Mouse (Mus musculus): ENCODE measurements around the gene Pbxip1. TPM values are rescaled to one million over a fixed set of nuclear protein-coding genes. Genes with fewer than 3 reads are reported as not detected.

The Pbxip1 gene
- 15.6 and 17.0 TPM in 2 replicates for polyA plus RNA-seq (2015; fragmentation: Nextera tagmentation; extraction: Ambion mirVana)

DNA sequence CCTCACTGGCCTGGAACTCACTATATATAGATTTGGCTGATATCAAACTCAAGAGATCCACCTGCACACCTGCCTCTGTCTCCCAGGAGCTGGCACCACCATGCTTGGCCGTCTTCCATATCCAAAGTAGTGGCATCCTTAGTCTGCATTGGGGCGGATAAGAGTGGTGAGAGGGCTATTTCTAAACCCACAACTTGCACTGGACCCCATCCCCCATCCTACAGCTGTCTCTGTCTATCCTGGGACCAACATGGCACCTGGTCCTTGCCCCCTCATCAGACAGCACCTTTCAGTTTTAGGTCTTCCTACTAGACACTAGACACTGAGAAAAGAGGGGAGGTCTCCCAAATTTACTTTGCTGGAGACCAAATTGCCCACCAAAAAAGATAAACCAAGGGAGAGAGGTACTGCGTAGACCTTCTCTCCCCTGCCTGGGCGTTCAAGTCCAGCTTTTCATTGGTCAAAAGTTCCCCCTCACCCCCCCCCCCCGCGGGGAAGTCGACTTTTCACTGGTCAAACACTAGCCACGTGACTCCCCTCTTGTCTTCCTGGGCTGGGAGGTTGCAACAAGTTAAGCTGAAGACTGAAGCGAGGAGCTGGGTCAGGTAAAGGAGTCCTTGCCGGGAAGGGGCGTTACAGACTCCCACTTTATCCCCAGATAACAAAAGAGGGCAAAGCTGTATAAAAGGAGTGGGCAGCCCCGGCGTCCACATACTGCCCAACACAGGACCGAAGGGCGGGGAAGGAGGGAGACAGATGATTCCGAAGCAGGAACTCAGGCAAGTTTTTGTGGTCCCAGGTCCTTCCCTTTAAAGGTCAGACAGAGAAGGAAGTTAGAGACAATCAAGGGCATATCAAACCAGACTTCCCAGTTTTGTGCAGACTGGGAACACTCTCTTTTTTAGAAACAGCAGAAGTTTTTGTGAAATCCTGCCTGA, at the start of gene Pbxip1:
Gene Pbxip1 (plus strand): TSS at position 531 of the 938 bp plus-strand sequence.
- no peaks in the 10 kb centered on the region for H3K27me3 ChIP-seq
- peak within 1 kb of the TSS; percentile 36 for H3K4me3 ChIP-seq
- peak within 1 kb of the TSS; percentile 62 for H3K9ac ChIP-seq
- ATAC-seq (ENCODE audit: low read depth) = peak; percentile 66
- H3K4me1 ChIP-seq (replicated peaks) = peaks cover 37% of the 10 kb centered on the region
- H3K9me3 ChIP-seq = no peaks in the 10 kb centered on the region
- peak within 1 kb of the TSS; percentile 47 for H3K4me2 ChIP-seq
- 5% methylated on average over 16 of the region's 16 CpGs for WGBS
- H3K27ac ChIP-seq (replicated peaks) = no peak within 1 kb of the TSS; the same call in 1 of the 2 replicates
- H3K36me3 ChIP-seq = peaks cover 27% of the 10 kb centered on the region

DNA sequence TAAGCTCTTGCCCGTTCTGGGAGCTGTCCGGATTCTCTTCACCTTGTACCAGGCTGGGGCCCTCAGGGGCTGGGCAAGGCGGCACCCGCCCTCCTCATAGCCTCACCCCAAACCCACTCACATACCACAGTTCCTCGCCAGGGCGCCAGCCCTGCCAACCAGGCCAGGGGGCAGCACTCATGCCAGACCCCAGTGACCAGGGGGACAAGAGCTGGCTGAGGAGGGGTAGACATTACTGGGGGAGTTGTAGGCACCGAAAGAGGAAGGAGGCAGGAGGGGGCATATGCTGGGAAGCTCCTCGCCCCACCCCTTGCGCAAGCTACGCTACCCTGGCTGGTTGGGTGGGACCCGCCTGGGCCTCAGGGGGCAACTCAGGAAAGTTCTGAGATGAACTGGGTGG, 48.9 kb upstream of the Pbxip1 start:
- 85% methylated on average over 11 of the region's 11 CpGs for WGBS

DNA sequence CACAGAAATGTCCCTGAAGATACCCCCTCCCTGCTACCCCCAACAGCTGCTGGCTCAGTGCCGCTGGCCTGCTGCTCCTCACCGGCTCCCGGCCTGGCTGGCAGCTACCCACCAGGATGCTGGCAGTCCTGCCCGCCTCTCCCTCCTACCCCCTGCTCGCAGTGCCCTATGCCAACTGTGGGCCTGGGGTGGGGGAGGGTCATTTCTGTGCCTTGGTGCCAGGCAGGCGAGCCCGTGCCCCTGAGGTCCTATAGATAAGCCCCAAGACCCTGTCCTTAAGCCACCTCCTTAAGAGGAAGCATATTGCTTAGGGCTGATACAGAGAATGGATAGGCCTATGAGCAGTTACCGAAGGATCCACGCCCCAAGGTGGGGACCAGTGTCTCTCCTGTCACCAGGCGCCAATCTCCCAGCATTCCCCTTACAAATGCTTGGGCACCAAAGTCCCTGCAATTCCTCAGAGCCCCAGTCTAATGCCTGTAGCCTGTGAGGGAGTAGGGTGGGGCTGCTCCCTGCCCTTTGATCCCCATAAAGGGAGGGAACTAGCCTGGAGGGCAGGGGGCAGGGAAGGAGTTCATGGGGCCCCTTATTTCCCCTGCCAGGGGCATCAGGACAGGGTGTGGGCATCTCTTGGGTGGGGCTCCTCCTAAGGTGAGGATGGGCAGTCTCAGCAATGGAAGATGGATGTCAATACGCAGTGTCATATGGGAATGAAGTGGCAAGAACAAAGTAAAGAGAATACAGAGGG, 48.2 kb upstream of the Pbxip1 start:
- no peaks in the 10 kb centered on the region for H3K36me3 ChIP-seq
- peaks cover 16% of the 10 kb centered on the region for H3K27me3 ChIP-seq
- no peak overlapping the region for H3K9ac ChIP-seq
- 66% methylated on average over 11 of the region's 11 CpGs for whole genome bisulfite sequencing
- H3K9me3 ChIP-seq = no peaks in the 10 kb centered on the region
- no peak overlapping the region for H3K4me2 ChIP-seq
- H3K4me3 ChIP-seq = no peak overlapping the region
- H3K27ac ChIP-seq (replicated peaks) = no peak overlapping the region
- ATAC-seq (ENCODE audit: low read depth) = no peak
- peaks cover 36% of the 10 kb centered on the region for H3K4me1 ChIP-seq (replicated peaks)

More for the DNA sequence above, 48.9 kb upstream of the Pbxip1 start:
- Histone ChIP-seq H3K4me3 (no peak overlapping the region), H3K36me3 (no peaks in the 10 kb centered on the region), H3K27ac (replicated peaks) (no peak overlapping the region), H3K4me2 (no peak overlapping the region), H3K27me3 (peaks cover 12% of the 10 kb centered on the region), H3K9me3 (no peaks in the 10 kb centered on the region), H3K9ac (no peak overlapping the region), H3K4me1 (replicated peaks) (peaks cover 30% of the 10 kb centered on the region)
- no peak for ATAC-seq (ENCODE audit: low read depth)

DNA sequence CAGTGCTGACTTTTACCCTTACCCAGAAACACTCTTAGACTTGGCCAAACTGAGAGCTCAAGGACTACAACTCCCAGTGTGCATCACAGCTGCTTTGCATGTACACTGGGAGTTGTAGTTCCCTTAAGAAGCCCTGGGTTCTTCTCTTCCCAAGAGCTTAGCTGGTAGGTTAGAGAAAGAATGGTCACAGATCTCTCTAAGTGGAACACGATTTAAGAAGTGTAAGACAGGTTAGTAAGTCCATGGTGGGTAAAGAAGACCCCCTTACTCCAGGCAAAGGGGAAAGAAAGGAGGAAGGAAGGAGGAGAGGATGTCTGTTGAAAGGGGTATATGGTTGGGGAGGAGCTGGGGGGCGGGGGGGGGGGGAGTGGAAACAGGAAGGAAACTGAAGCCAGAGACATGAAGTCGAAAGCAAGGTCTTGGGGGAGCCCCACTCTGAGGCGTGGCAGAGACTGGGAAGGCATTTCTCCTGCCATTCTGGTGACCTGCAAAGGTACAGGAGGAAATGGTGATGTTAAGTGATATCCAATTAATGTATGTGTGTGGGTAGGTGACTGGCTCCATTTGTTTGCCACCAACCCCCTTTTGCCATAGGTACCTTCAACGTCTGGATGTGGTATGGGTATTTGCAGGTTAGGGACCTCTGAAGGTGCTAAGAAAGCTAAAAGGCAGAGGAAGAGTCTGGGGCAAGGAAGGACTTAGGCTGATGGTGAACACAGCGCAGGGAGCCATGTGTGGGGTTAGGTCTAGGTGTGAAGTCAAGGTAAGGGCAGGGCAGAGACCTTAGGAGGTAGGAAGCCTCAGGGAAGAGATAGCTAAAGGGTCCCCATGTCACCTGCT, 47.4 kb upstream of the Pbxip1 start:
- ATAC-seq (ENCODE audit: low read depth) = no peak
- H3K27me3 ChIP-seq = peaks cover 16% of the 10 kb centered on the region
- no peaks in the 10 kb centered on the region for H3K36me3 ChIP-seq
- no peak overlapping the region for H3K27ac ChIP-seq (replicated peaks)
- no peak overlapping the region for H3K4me2 ChIP-seq
- H3K9ac ChIP-seq = no peak overlapping the region
- no peaks in the 10 kb centered on the region for H3K9me3 ChIP-seq
- H3K4me3 ChIP-seq = no peak overlapping the region
- 62% methylated on average over 5 of the region's 6 CpGs for WGBS
- H3K4me1 ChIP-seq (replicated peaks) = peaks cover 44% of the 10 kb centered on the region

DNA sequence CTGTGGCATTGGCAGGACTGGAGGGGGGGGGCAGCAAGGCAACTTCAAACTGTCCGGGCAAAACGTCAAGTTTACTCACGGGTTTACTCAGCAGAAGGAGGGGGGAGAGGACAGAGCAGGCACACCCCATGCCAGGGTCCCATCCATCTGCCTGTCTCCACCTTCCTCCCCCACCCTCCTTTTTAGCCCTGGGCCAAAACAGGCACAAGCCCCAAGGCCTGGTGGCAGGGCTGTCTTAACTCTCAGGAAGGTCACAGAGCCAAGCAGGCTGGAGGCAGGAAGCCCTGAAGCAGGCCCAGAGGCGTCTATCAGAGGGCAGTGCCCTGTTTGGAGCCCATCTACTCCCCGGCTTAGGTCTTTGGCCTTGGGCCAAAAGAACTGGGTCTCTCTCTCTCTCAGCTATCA, 46.4 kb upstream of the Pbxip1 start:
- Histone ChIP-seq H3K27me3 (peaks cover 24% of the 10 kb centered on the region), H3K4me2 (no peak overlapping the region), H3K9me3 (no peaks in the 10 kb centered on the region), H3K36me3 (no peaks in the 10 kb centered on the region), H3K27ac (replicated peaks) (no peak overlapping the region), H3K4me3 (no peak overlapping the region), H3K9ac (no peak overlapping the region), H3K4me1 (replicated peaks) (peaks cover 54% of the 10 kb centered on the region)
- no peak for ATAC-seq (ENCODE audit: low read depth)
- WGBS = 51% methylated on average over 5 of the region's 5 CpGs

DNA sequence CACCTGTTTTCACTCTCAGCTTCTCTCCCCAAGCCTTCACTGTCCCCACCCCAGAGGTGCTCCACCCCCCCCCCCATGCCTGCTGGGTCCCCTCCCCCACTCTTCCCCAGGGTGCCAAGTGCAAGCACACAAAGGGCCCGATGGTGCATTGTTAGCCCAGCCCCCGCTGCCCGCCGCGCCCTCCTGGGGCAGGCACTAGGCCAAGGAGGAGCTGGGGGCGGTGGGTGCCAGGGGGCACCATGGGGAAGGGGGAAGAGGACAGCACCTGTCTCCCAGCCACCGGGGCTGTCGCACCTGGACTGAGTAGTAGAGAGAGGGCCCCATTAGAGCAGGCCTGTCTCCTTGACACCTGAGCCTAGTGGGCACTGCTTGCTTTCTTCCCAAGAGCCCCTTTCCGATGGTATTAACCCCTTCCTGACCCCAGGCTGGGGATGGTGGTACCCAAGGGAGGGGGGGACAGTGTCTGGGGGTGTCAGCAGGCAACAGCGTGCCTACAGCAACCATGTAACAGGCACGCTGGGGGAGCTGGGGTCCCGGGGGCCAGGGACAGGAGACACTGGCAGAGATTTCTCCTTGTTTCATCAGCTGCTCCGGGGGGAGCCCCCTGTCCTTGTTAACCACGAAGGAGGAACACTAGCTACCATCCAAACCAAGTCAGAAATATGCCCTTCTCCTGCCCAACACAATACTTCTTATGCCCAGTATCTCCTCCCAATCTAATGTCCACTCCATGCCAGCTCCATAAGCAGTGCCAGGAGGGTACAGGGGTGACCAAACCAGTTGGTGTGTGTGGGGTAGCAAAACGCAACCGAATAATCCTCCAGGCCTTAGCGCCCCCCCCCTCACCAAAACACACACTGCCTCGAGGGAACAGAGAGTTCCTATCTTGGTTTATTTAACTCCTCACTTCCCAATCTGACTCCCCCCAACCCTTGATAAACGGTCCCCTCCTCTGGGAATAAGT, 45.5 kb upstream of the Pbxip1 start:
- no peaks in the 10 kb centered on the region for H3K36me3 ChIP-seq
- H3K4me3 ChIP-seq = peak overlapping the region; percentile 51
- peaks cover 28% of the 10 kb centered on the region for H3K27me3 ChIP-seq
- H3K27ac ChIP-seq (replicated peaks) = no peak overlapping the region
- peaks cover 62% of the 10 kb centered on the region for H3K4me1 ChIP-seq (replicated peaks)
- H3K4me2 ChIP-seq = peak overlapping the region; percentile 99
- WGBS = 8% methylated on average over 19 of the region's 19 CpGs
- peak overlapping the region; percentile 71 for H3K9ac ChIP-seq
- no peak for ATAC-seq (ENCODE audit: low read depth)
- H3K9me3 ChIP-seq = no peaks in the 10 kb centered on the region

DNA sequence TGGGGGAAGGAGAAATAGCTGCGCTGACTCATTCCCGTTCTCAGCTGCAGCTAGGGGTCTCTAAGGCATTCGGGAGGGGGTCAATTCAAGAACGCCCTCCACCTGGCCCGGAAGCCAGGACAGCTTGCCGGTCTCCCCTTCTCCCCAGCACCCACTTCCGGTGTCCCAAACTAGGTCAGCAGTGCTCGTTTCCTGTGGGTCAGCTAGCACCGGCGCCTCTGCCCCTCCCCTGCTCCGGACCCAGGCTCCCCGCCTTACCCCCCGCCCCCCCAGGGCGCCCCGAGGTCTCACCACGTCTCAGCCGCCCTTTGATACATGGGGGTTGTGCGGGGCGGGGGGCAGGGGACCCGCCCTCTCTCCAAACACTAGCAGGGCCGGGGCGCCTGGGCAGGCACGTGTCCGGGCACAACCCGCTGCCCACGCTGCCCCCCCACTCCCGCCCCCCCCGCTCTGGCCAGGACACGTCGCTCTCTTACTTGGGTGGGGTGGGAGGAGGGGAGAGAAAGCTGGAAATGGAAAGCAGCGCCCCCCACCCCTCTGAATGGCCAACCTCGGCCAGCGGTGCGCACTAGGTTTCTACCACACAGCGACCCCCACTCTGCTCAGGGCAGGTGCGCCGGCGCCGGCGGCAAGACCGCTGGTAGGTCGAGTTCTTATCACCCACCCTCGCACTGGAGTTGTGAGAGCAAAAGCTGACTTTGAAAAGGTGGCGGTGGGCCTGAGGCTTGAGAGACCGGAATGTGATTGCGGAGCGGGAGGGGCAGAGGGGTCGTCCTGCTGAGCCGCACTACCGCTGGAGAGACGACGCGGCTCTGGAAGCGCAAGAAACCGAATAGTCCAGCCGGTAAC, 44.6 kb upstream of the Pbxip1 start:
- Histone ChIP-seq H3K9ac (peak overlapping the region; percentile 71), H3K4me3 (peak overlapping the region; percentile 51), H3K36me3 (no peaks in the 10 kb centered on the region), H3K9me3 (no peaks in the 10 kb centered on the region), H3K4me2 (peak overlapping the region; percentile 99), H3K4me1 (replicated peaks) (peaks cover 71% of the 10 kb centered on the region), H3K27me3 (peaks cover 32% of the 10 kb centered on the region), H3K27ac (replicated peaks) (no peak overlapping the region)
- WGBS = under 1% methylated on average over 54 of the region's 56 CpGs
- ATAC-seq (ENCODE audit: low read depth) = no peak

DNA sequence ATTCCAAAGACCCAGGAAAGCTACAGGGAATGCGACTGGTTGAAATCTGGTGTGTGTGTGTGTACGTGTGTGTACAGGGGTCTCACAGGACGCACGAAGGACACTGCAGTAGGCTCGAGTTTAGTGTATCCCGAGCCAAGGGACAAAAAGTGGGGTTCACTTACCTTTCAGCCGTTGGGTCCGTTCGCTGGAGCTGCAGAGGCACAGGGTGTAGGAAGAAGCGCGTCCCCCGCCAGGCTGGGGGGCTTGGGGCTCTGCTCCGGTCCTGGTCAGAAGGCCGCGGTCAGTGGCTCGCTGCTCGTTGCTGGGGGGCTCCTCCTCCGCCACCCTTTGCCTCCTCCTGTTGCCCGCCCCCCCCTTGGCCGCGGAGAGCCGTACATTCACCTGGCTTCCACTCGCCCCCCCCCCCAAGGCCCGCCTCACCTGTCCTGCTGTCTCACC, 43.6 kb upstream of the Pbxip1 start:
- WGBS = 0% methylated on average over 18 of the region's 24 CpGs
- Histone ChIP-seq H3K9me3 (no peaks in the 10 kb centered on the region), H3K27me3 (peaks cover 32% of the 10 kb centered on the region), H3K4me3 (peak overlapping the region; percentile 51), H3K9ac (peak overlapping the region; percentile 71; the same call in 1 of the 2 replicates), H3K27ac (replicated peaks) (no peak overlapping the region), H3K36me3 (no peaks in the 10 kb centered on the region), H3K4me1 (replicated peaks) (peaks cover 73% of the 10 kb centered on the region), H3K4me2 (peak overlapping the region; percentile 99)
- no peak for ATAC-seq (ENCODE audit: low read depth)

DNA sequence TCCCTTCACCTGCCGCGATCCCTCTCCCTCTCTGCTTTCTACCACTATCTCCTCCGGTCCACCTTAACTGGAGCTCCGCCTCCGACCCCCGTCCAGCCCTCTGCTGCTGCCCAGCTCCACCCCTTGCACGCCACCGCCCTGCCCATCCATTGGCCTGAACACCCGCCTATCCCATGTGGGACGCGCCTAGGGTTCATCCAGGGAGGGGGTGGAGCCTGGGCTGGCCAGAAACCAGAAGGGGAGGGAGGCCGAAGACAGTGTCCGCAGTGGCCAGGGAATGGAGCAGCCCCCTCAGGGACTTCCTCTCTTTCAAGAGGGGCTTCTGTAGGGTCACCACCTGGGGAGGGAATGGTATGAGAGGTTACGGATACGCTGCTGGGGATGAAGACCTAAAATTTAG, 42.9 kb upstream of the Pbxip1 start:
- H3K9ac ChIP-seq = peak overlapping the region; percentile 73
- H3K4me1 ChIP-seq (replicated peaks) = peaks cover 70% of the 10 kb centered on the region
- under 1% methylated on average over 15 of the region's 15 CpGs for WGBS
- H3K4me3 ChIP-seq = peak overlapping the region; percentile 51
- H3K27me3 ChIP-seq = peaks cover 32% of the 10 kb centered on the region
- H3K27ac ChIP-seq (replicated peaks) = peak overlapping the region; percentile 68
- no peaks in the 10 kb centered on the region for H3K9me3 ChIP-seq
- no peaks in the 10 kb centered on the region for H3K36me3 ChIP-seq
- peak; percentile 91 for ATAC-seq (ENCODE audit: low read depth)
- peak overlapping the region; percentile 99 for H3K4me2 ChIP-seq
